Mouse (Mus musculus) limb, embryonic 12.5 days (tissue): Measurements from ENCODE around the gene Itga5. TPM values are rescaled to one million over a fixed set of nuclear protein-coding genes. Genes with fewer than 3 reads are reported as not detected.
A peak's percentile ranks its signal among the peaks of the same experiment; 100 is the strongest.

Experiments
- ATAC-seq: fragments of 200-750 bp; cut with Nextera tagmentation; 2 replicates; pipeline ENCODE4 v1.8.0; 2017; ENCODE audit warnings: low read depth, moderate TSS enrichment; ENCODE audit not compliant: insufficient number of reproducible peaks, insufficient read depth, low FRiP score, low TSS enrichment
- H3K27ac ChIP-seq: fragments of 300-500 bp; sonication (generic); 2 replicates; pipeline ENCODE4 v1.5.1; 2016; ENCODE audit warnings: mild to moderate bottlenecking, moderate library complexity
- H3K27me3 ChIP-seq: fragments of 300-500 bp; sonication (generic); 2 replicates; pipeline ENCODE4 v1.6.1; 2016; ENCODE audit warnings: mild to moderate bottlenecking, moderate library complexity
- H3K36me3 ChIP-seq: fragments of 300-500 bp; sonication (generic); 2 replicates; pipeline ENCODE4 v1.6.1; 2016; ENCODE audit warnings: mild to moderate bottlenecking, moderate library complexity
- H3K4me1 ChIP-seq: fragments of 300-500 bp; sonication (generic); replicated peaks from 2 replicates; pipeline ENCODE4 v1.6.1; 2016
- H3K4me2 ChIP-seq: fragments of 300-500 bp; sonication (generic); 2 replicates; pipeline ENCODE4 v1.6.1; 2016; ENCODE audit warnings: mild to moderate bottlenecking, moderate library complexity
- H3K4me3 ChIP-seq: fragments of 300-500 bp; sonication (generic); replicated peaks from 2 replicates; pipeline ENCODE4 v1.5.1; 2016; ENCODE audit warnings: mild to moderate bottlenecking
- H3K9ac ChIP-seq: fragments of 300-500 bp; sonication (generic); replicated peaks from 2 replicates; pipeline ENCODE4 v1.6.1; 2016; ENCODE audit warnings: mild to moderate bottlenecking, moderate library complexity
- H3K9me3 ChIP-seq: fragments of 300-500 bp; sonication (generic); 2 replicates; pipeline ENCODE4 v1.6.1; 2016; ENCODE audit warnings: mild to moderate bottlenecking, moderate library complexity
- WGBS: fragments of 180-500 bp; shearing (Covaris S2); methylation state at CpG from one replicate; pipeline ENCODE4 v1.1.7; 2016; 5-methylcytosine and 5-hydroxymethylcytosine counted together
- polyA plus RNA-seq: library from polyadenylated mRNA; unstranded; fragments of >200 nt; fragmentation: Nextera tagmentation; extraction: Ambion mirVana; gene quantifications from 2 replicates; pipeline ENCODE4 v1.2.1, GENCODE M21; 2016

Itga5 gene
- polyA plus RNA-seq, 1 experiment from 2014 or later: 45.1 TPM

GRCm38 (mm10) chr15:103308056-103308875 lies 58.3 kb downstream of the Itga5 start:
- Histone ChIP-seq H3K4me2 (peak overlapping the region; percentile 38), H3K27ac (no peak overlapping the region), H3K9me3 (no peaks in the 10 kb centered on the region), H3K36me3 (no peaks in the 10 kb centered on the region), H3K4me1 (peaks cover 43% of the 10 kb centered on the region), H3K4me3 (0 out of 2 replicates have a peak overlapping the region, but pooled peaks have one; percentile 18), H3K27me3 (peaks cover 9% of the 10 kb centered on the region; the same call in 1 of the 2 replicates), H3K9ac (peak overlapping the region; percentile 50; the same call in 1 of the 2 replicates)
- 47% methylated on average over 28 of the region's 28 CpGs for WGBS
- no peak for ATAC-seq

DNA sequence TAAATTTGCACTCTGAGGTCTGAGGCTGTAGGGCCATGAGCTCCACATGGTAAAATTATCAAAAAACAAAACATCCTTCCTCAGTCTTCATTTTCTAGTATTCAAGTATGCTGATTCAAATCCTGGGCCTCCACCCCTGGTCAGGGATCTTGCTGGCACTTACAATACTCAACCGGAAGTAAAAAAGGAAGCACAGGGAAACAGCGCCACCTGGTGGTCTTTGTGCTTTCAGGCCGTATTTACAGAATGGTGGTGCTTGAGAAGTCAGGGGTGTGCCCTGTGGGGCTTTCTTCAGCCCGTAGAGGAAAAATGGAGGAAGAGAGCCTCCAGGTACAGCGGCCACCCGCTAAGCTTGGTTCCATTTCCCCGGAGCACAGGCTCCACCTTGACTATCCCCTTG lies 59.4 kb downstream of the Itga5 start:
- Histone ChIP-seq H3K36me3 (no peaks in the 10 kb centered on the region), H3K9me3 (no peaks in the 10 kb centered on the region), H3K4me1 (peaks cover 55% of the 10 kb centered on the region), H3K27ac (peak overlapping the region; percentile 98; the same call in 1 of the 2 replicates), H3K27me3 (peaks cover 9% of the 10 kb centered on the region; the same call in 1 of the 2 replicates), H3K9ac (no peak overlapping the region), H3K4me3 (no peak overlapping the region), H3K4me2 (peak overlapping the region; percentile 15; the same call in 1 of the 2 replicates)
- 2% methylated on average over 7 of the region's 7 CpGs for WGBS
- no peak for ATAC-seq

- H3K36me3 ChIP-seq: no peaks in the 10 kb centered on the region
- no peak for ATAC-seq
- H3K27ac ChIP-seq: peak overlapping the region; percentile 98
- 23% methylated on average over 8 of the region's 8 CpGs for WGBS
- peaks cover 66% of the 10 kb centered on the region for H3K4me1 ChIP-seq
- peak overlapping the region; percentile 75 for H3K4me2 ChIP-seq
- no peaks in the 10 kb centered on the region for H3K9me3 ChIP-seq
- peak overlapping the region; percentile 41 for H3K4me3 ChIP-seq
- H3K9ac ChIP-seq: peak overlapping the region; percentile 51; the same call in 1 of the 2 replicates
- H3K27me3 ChIP-seq: peaks cover 9% of the 10 kb centered on the region; the same call in 1 of the 2 replicates
Observed at GRCm38 (mm10) chr15:103305792-103306645, 60.5 kb downstream of the Itga5 start.

DNA sequence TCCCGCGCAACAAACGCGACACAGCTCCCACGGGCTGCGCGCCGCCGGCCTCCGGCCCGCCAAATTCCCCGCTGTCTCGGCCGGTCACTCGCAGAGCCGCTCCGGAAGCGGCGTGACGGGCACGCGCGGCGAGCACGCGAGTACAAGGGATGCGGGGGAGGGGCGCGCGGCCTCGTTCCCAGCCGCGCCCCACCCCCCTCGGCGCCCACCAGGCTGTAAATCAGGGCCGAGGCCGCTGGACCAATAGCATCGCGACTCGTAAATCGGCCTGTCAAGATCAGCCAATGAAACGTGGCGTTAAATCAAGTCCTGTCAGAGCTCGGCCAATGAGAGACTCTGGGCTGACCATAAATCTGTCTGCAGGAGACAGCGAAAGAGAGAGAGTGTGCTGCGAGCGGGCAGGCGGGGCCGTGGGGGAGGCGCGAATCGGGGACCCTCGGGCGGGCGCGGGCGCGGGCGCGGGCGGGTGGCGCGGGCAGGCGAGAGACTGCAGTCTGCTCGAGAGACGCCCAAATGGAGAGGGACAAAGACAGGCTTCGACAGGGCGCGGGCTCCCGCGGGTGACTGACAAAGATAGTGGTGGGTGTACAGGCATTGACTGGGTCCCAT lies 61.4 kb downstream of the Itga5 start:
- peak; percentile 88 for ATAC-seq
- H3K4me3 ChIP-seq: peak overlapping the region; percentile 41
- WGBS: under 1% methylated on average over 71 of the region's 71 CpGs
- no peaks in the 10 kb centered on the region for H3K36me3 ChIP-seq
- peak overlapping the region; percentile 98 for H3K27ac ChIP-seq
- peaks cover 74% of the 10 kb centered on the region for H3K4me1 ChIP-seq
- H3K9ac ChIP-seq: peak overlapping the region; percentile 66
- no peaks in the 10 kb centered on the region for H3K9me3 ChIP-seq
- peaks cover 9% of the 10 kb centered on the region; the same call in 1 of the 2 replicates for H3K27me3 ChIP-seq
- peak overlapping the region; percentile 75 for H3K4me2 ChIP-seq

DNA sequence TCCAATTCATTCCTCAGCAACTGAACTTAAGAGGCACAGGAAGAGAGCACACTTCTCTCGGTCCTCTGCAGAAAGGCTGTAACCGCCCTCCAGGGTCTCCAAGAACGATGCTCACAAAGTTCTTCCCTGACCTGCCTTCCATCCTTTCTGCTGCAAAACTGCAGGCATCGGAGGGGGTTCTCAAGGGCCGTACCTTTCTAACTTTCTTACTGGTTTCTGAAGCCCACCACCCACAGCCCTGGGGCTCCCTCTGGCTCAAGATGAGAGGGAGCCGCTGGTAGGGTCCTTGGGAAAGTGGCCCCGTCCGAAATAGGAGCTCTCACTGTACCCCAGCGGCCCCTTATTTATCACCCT lies 62.0 kb downstream of the Itga5 start:
- peaks cover 9% of the 10 kb centered on the region; the same call in 1 of the 2 replicates for H3K27me3 ChIP-seq
- H3K9me3 ChIP-seq: no peaks in the 10 kb centered on the region
- WGBS: 0% methylated on average over 9 of the region's 9 CpGs
- H3K9ac ChIP-seq: peak overlapping the region; percentile 66
- H3K36me3 ChIP-seq: no peaks in the 10 kb centered on the region
- peak; percentile 1; the same call in 1 of the 2 replicates for ATAC-seq
- H3K4me1 ChIP-seq: peaks cover 80% of the 10 kb centered on the region
- peak overlapping the region; percentile 98 for H3K27ac ChIP-seq
- H3K4me2 ChIP-seq: peak overlapping the region; percentile 75
- peak overlapping the region; percentile 41 for H3K4me3 ChIP-seq

DNA sequence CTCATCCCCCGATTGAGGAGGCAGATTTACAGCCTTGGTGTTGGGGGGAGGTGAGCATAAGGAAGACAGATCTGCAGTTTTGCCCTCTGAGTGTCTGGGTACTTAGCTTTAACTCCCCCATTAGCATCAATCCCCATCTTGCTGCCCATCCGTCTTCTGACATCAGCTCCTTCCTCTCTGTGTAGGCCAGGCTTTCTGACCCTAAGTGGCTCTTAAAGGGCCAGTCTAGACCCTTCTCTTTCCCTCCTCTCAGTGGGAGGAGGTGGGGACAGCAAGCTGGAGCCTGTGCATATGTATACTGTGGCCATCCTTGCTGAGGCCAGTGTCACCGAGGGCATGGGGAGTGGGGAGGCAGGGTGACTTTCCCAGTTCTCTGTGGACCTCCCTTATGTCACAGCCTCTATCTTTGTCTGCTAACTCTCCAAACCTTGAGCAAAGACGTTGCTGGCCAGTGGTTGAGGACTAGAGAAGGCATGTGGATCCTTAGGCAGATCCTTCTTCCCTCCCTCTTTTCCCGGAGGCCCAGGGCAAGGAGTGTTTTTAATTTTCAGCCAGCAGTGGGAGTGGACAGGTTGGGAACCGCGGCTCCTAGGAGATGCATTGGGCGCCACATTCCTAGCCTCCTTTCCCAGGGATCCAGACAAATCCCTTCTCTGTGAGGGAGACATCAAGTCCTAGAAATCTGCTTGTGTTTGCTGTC lies 62.5 kb downstream of the Itga5 start:
- peak overlapping the region; percentile 41 for H3K4me3 ChIP-seq
- no peaks in the 10 kb centered on the region for H3K36me3 ChIP-seq
- peak overlapping the region; percentile 75 for H3K4me2 ChIP-seq
- H3K9me3 ChIP-seq: no peaks in the 10 kb centered on the region
- WGBS: 2% methylated on average over 8 of the region's 8 CpGs
- peak overlapping the region; percentile 66 for H3K9ac ChIP-seq
- ATAC-seq: no peak
- H3K4me1 ChIP-seq: peaks cover 85% of the 10 kb centered on the region
- H3K27me3 ChIP-seq: peaks cover 4% of the 10 kb centered on the region; the same call in 1 of the 2 replicates
- peak overlapping the region; percentile 98 for H3K27ac ChIP-seq

DNA sequence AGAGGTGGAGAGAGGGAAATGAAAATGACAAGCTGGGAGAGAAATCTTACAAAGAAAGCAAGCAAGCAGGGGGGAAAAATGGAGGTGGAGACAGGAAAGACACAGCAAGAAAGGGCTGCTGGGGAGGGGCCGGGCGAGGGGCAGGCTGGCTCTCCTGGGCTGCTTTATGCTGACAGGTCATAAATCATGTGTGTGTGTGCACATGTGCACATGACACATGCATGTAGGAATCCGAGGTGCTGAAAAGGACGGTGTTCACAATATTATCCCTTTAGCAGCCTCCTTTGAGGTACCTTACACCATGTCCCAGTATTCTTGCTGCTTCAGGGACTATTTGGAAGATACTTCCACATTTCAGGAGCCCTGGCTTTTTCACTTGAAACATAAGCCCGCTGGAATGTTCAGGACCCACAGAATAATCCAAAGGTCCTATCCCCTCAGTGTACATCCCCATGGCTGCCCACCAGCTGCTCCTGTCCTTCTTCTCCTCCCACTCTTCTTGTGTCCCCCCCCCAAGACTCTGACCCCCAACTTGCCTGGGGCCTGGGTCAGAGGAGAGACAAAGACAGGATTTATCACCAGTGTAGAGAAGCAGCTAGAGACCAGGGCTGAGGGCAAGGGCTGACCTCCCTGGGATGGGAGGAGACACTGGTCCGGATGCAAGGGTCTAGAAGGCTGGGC lies 64.1 kb downstream of the Itga5 start:
- peaks cover 92% of the 10 kb centered on the region for H3K4me1 ChIP-seq
- no peak overlapping the region for H3K4me3 ChIP-seq
- peak overlapping the region; percentile 57 for H3K4me2 ChIP-seq

DNA sequence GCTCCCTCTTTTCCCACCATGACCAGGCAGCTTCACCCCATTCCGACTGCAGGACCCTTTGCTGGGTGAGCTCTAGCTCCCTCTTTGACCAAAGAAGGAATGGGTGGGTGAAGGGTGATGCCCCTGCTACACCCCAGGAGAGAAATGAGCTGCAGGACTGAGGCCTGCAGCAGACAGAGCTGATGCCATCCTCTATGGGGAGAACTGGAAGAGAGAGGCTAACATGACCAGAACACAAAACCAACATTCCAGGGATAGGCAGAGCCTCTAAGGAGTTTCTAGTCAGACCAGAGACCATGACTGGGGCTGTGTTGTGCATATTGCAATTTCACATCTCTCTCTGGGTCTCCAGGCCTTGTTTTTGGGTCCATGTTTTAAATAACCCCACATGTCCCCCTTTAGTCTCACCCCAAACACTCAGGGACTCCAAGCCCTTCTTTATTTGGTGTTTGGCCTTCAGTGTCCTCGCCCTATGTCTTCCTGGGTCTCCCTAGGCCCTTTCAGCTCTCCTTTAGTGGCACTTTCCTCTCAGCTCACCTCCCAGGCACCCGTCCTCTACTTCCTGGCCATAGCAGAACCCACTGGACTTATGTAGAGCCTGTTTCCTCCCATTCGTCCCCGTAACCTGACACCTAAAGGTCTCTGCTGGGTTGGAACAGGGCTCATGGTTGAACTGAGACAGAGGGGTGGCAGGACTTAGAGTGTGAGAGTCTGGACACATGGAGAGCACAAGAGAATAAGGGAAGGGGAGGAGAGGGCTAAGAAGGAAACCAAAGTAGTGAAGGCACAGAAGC lies 64.8 kb downstream of the Itga5 start:
- Histone ChIP-seq H3K4me1 (peaks cover 92% of the 10 kb centered on the region), H3K27ac (peak overlapping the region; percentile 98), H3K4me3 (no peak overlapping the region), H3K4me2 (peak overlapping the region; percentile 57), H3K36me3 (peaks cover 16% of the 10 kb centered on the region), H3K9ac (no peak overlapping the region; the same call in 1 of the 2 replicates), H3K27me3 (no peaks in the 10 kb centered on the region), H3K9me3 (no peaks in the 10 kb centered on the region)
- WGBS: 8% methylated on average over 5 of the region's 5 CpGs
- no peak for ATAC-seq

More for the DNA sequence above, 64.1 kb downstream of the Itga5 start:
- Histone ChIP-seq H3K9ac (peak overlapping the region; percentile 0), H3K27me3 (no peaks in the 10 kb centered on the region), H3K27ac (peak overlapping the region; percentile 98), H3K36me3 (peaks cover 10% of the 10 kb centered on the region), H3K9me3 (no peaks in the 10 kb centered on the region)
- WGBS: 2% methylated on average over 6 of the region's 6 CpGs
- no peak for ATAC-seq

DNA sequence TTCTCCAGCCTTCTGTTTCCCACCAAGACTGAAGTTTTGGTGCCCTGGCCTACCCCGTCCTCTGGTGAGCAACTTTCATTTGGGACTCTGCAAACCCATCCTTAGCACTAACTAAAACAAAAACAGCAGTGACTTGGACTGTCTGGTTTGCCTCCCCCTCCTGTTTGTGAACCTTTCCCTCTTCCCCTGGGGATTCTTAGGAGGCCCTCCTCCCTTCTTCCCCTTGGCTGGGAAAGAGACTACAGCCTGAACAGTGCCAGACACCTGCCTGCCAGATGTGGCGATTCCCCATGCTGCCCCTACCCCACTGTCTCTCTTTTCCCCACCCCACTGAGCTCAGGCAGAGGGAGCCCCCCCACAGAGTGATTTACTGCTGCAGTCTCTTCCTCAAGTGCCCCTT lies 65.5 kb downstream of the Itga5 start:
- peaks cover 16% of the 10 kb centered on the region for H3K36me3 ChIP-seq
- 5% methylated on average over 2 of the region's 2 CpGs for WGBS
- peaks cover 92% of the 10 kb centered on the region for H3K4me1 ChIP-seq
- H3K9ac ChIP-seq: no peak overlapping the region
- no peaks in the 10 kb centered on the region for H3K9me3 ChIP-seq
- ATAC-seq: no peak
- H3K4me2 ChIP-seq: peak overlapping the region; percentile 57
- H3K27ac ChIP-seq: peak overlapping the region; percentile 98
- no peaks in the 10 kb centered on the region for H3K27me3 ChIP-seq
- peak overlapping the region; percentile 28; the same call in 1 of the 2 replicates for H3K4me3 ChIP-seq
